Mouse (Mus musculus): Measurements from ENCODE around the gene Zbtb20.

Gene Zbtb20

GRCm38 (mm10) chr16:43217336-43218006 is 341.8 kb downstream of the Zbtb20 start:
- no peak for DNase-seq

DNA sequence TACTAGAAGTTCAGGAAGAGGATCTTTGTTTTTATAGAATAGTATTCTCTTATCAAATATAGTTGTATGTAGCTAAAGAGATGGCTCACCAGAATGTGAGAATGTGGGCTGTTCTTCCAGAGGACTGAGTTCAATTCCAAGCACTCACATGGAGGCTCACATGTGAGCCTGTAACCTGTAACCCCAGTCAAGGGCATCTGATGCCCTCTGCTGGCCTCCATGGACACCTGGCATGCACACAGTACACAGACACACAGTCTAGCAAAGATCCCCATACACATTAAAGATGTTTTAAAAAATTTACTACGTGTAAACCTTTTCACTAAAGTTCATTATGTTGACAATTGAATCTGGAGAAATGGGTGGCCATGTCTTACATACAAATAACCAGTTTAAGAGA is 343.7 kb downstream of the Zbtb20 start:
- DNase-seq = no peak

DNA sequence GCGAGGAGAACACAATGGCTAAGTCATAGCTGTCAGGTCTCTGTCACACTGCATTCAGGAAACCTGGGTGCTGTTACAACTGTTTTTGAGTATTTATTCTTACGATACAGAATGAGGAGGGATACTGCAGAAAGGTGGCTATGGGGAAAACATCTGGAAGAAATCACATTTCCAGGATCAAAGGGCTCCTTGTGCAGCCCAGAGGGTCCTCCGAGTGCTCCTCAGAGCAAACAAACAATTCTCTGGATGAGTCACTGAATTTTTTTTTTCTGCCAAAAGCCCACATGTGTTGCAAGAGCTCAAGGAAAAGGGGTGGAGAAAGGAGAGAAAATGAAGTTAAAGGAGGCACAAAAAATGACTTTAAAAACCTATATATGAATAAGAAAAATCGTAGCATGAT is 345.6 kb downstream of the Zbtb20 start:
- no peak for DNase-seq

DNA sequence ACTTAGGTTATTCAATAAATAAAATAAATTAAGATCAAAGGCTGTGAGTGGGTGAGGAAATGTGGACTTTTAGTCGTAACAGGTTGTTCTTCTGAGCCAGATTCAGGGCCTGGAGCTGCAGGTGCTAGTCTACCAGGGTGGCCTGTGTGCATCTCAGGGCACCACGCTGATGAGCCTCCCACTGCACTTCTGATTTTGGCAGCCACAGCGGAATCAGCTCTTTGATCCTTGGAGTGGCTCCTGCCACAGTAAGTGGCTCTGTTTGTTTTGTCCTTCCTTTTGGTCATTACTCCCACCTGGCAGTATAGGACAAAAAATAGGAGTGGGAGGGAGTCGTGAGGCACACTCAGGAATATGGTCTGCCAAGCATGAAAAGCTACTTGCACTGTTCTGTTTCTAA is 354.6 kb downstream of the Zbtb20 start:
- DNase-seq = no peak

DNA sequence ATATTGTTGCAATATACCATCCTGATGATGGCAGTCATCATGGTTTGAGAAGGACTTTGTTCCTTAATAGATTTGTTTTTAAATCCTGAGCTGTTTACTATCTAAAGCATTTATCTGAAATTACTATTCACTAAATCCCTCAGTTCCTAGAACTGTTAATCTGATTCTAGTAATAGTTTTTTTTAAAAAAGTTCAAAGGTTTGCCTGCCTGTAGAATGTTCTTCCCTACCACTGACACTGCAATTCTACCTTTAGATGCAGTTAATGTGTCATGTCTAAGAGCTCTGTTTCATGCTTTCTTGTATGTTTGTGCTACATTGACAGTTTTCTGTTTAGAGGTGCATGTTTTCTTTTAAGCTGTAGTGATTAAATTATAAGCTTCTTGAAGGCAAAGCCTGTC is 358.6 kb downstream of the Zbtb20 start:
- no peak for DNase-seq

- DNase-seq = no peak
Observed at GRCm38 (mm10) chr16:43235317-43235716, 359.6 kb downstream of the Zbtb20 start.

- peak; percentile 29 for DNase-seq
Observed at GRCm38 (mm10) chr16:43235721-43236159, 360.1 kb downstream of the Zbtb20 start.

DNA sequence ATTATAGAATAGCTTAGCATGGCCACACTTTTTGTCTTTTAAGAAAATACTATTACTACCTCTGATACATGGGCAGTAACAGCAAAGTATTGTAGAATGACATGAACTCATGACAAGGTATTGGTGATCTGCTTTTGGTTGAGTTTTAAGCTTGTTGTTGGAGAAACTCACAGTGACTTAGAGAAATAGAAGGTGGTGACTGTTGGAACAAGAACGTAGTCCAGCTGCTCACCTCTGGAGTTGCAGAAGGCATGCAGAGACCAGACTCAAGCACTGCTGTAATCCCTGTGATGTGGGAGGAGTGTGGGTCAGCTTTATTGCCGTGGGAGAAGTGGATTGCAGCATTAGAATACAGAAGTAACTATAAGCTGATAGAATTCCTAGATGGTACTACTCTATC is 361.9 kb downstream of the Zbtb20 start:
- no peak for DNase-seq

DNA sequence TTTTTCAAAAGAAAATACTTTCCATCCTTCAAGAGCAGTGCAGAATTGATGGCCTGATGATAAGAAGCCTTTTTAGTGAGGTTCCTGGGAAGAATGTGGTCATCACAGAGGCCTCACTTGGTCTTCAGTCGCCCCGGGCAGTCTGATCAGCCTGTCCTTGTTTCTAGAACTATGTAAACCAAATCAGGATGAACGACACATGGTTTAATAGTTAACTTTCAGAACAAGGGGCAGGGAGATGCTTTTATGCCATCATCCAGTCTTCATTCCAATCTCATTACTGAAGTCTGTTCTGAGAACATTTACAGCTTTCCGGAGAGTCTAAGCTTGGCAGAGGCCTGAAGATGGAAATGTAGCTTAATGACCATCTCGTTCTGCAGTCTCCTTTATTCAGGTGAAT is 371.3 kb downstream of the Zbtb20 start:
- DNase-seq = no peak

- no peak for DNase-seq
Observed at GRCm38 (mm10) chr16:43253077-43253476, 377.4 kb downstream of the Zbtb20 start.

DNA sequence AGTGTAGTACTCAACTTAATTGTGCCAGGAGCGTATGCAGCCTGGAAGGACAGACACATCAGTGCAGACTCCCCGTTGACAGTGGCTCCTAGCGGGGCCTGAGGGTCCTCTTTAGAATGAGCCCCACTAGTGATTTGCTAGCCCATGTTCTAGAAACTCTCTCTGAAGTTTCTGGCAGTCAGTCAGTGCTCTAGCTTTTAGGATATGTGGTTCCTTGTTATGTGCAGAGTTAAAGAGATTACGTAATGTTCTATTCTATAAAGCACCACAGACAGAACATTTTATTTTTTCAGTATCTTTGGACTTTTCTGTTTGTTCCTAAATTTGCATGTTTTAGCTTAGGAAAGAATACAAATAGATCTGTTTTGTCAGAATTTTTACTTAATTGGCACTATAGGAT is 378.1 kb downstream of the Zbtb20 start:
- DNase-seq = no peak

- DNase-seq = no peak
Observed at GRCm38 (mm10) chr16:43256191-43256899, 380.7 kb downstream of the Zbtb20 start.

DNA sequence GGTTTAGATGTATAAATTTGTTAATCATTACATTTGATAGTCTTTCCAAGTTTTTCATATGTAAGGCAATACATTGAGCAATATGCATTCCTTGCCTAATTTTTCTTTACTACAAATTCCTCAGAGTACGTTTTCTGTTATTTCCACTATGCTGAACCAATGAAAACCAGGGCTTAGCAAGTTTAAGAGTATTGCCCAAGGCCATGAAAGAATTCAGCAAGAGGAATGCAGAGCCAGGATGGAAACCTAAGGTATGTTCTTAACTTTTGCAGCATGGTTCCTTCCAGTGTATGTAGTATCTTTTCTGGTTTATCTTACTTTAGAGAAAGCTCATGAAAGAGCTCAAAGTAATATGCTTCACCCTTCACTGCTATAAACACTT is 381.2 kb downstream of the Zbtb20 start:
- DNase-seq = no peak

DNA sequence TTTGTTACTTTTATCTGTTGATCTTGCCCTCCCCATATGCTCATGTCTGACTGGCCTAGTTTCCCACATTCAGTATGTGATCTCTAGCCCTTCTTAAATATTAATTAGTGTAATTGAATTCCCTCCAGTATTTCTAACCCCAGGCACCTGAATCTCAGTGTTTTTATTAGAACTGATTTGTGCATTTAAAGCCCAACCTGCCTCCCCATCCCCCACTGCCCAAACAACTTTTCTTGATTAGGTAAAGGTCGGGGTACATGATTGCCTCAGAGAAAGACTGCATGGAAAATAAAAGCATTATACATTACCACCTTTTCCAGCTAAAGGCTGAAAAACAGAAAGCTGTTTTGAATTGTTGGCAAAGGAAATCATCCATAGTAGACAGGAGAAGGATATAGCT is 383.8 kb downstream of the Zbtb20 start:
- DNase-seq = no peak

- DNase-seq = no peak
Observed at GRCm38 (mm10) chr16:43260862-43261261, 385.2 kb downstream of the Zbtb20 start.

DNA sequence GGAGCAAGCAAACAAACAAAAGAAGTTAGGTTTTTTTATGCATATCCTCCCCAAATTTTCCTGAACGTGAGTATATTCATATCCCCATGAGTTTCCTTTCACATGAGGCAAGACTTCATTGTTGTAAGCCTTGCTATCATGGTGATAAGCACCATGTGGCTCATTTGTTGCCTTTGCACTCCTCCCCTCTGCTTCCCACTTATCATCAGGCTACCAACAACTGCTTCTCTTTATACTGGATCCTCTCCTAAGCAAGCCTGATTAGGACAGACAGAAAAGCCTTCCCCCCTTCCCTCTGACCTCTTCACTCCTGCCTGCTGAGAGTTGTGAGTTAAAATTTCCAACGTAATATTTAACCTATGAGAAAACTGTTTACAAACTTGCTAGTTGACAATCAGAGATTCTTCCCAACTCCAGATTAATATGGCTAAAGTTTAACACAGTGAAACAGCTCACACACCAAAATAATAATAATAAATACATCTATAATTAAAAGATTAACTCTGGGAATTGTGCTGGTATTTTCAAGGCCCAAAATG is 398.4 kb downstream of the Zbtb20 start:
- no peak for DNase-seq

- no peak for DNase-seq
Observed at GRCm38 (mm10) chr16:43276764-43277163, 401.1 kb downstream of the Zbtb20 start.

DNA sequence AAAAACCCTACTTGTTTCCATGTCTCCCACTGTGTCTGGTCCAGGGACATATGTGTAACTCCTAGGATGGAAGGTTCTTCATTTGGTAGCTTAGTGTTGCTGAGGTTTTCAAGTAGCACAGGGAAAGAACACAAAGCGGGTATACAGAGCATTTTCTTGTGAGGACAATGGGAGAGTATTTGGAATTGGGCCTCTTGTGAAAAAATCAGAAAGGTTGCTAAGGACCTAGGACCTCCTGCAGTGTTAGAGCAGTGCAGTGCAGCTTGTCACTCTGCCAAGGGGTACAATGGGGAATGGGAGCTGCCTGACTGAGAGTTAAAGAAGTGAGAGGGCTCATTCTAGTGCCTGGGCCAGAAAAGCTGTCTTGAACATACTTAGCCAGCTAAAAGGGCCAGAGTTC is 410.6 kb downstream of the Zbtb20 start:
- DNase-seq = no peak

GRCm38 (mm10) chr16:43286783-43287383 is 411.2 kb downstream of the Zbtb20 start:
- no peak for DNase-seq

- peak; percentile 49 for DNase-seq
Observed at GRCm38 (mm10) chr16:43291423-43291822, 415.7 kb downstream of the Zbtb20 start.

GRCm38 (mm10) chr16:43297953-43298596 is 422.4 kb downstream of the Zbtb20 start:
- DNase-seq = no peak

DNA sequence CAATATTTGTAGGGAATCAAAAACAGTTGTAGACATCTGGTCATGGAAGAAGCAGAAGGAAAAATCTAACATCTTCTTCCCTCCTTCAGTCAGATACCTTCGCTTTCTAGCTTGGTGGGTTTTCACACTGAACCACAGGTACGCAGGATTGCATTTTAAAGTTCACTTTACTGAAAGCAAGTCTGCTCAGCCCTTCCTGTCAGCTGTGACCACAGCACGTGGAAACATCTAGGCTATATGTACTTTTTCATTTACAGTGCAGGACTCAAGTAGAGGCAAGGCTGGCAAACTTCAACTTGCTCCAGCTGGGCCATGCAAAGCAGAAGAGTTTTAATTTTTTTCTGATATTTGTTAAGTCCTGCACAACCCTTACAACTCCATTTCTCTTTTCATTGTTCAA is 424.7 kb downstream of the Zbtb20 start:
- no peak for DNase-seq

DNA sequence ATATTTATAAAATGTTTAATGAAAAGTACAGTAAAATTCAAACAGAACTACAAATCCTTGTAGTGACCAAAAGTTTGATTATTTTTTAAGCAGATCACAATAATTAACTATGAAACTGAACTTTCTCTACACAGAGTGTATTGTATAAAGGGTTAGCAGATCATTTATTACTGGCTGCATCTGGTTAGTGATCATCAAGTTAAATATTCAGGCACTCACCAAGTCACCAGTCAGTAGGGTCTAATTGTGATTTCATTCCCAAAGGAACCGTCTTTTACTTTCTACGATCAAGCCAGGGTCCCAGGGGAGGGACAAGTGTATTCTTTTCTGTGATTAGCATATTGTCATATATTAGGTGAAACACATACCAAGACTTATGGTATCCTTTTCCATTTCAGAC is 426.5 kb downstream of the Zbtb20 start:
- DNase-seq = no peak

Data from lung, postnatal 14 days (tissue).